Mouse (Mus musculus) MEL (cell line): Measurements from ENCODE around the gene Klf15.

Experiments
- EP300 ChIP-seq, 2 experiments: IDR thresholded peaks; 2 replicates each; pipeline ENCODE4 v1.6.1; 2011; ENCODE audit warnings: improper control_type of control experiment in 2 of 2, low read length in 2 of 2, low read depth in 1 of 2, mild to moderate bottlenecking in 1 of 2
- POLR2A ChIP-seq, 2 experiments: IDR thresholded peaks; 2 replicates each; pipeline ENCODE4 v1.6.1; 2011 to 2012; ENCODE audit warnings: low read length in 2 of 2, mild to moderate bottlenecking in 2 of 2, control low read depth in 1 of 2, improper control_type of control experiment in 1 of 2, low read depth in 1 of 2, moderate library complexity in 1 of 2; ENCODE audit not compliant: control insufficient read depth in 1 of 2, insufficient read depth in 1 of 2, poor library complexity in 1 of 2
- RCOR1 ChIP-seq: IDR thresholded peaks from 2 replicates; pipeline ENCODE4 v1.6.1; 2012; ENCODE audit warnings: low read depth, mild to moderate bottlenecking, inconsistent platforms, low read length, improper control_type of control experiment

DNA sequence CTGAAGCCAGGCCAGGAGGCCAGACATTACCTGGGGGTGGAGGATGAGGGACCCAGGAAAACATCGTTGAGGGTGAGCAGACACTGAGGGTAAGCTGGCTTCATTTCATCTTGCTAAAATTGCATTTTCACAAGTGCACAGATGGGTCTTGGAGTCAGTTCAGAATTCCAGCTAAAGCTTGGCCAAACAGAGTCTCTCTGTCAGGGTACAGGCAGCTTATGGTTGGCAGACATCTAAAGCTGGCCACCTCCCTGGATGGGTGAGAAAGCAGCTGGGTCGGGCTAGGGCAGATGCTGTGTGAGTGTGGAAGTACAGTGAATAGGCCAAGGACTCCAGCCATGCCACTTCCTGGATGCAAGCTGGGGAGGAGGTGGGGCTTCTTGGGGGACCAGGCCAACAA lies 28.6 kb downstream of the Klf15 start:
- no peak for TF ChIP-seq EP300 (IDR thresholded peaks at IDR 0.05; ENCODE audit: low read depth in 1 of 2, low read length in 2 of 2)
- TF ChIP-seq RCOR1: no peak
- TF ChIP-seq POLR2A (IDR thresholded peaks at IDR 0.05; ENCODE audit: control insufficient read depth in 1 of 2, insufficient read depth in 1 of 2, low read depth in 1 of 2, low read length in 2 of 2, poor library complexity in 1 of 2): no peak
